Mouse (Mus musculus) adrenal gland, postnatal 14 days (tissue): ENCODE results near the gene Fam102b. TPM values are rescaled to one million over a fixed set of nuclear protein-coding genes. Genes with fewer than 3 reads are reported as not detected.

Experiments used
- DNase-seq: peaks from one replicate; pipeline ENCODE4 v3.0.0; 2021; ENCODE audit warnings: mixed read lengths
- long read RNA-seq, 2 experiments: library from polyadenylated mRNA; stranded (forward); transcript quantifications; one replicate each; pipeline ENCODE4 v2.0.0; 2021
- total RNA-seq: library from RNA; stranded (reverse); gene quantifications from 2 replicates; pipeline ENCODE4 v1.2.3, GENCODE M21; 2021

Gene Fam102b
- 10.8 and 18.3 TPM in 2 replicates for total RNA-seq
- long read RNA-seq, experiment 1, partial matches to known transcripts, result 0 of 2 reads
- long read RNA-seq, experiment 1, other reads (novel, unspliced or antisense), result 2 of 2 reads
- long read RNA-seq, experiment 2, full-length matches to known transcripts, result 3 of 3 reads
- long read RNA-seq, experiment 2, partial matches to known transcripts, result 0 of 3 reads
- long read RNA-seq, experiment 2, other reads (novel, unspliced or antisense), result 0 of 3 reads

GRCm38 (mm10) chr3:109027515-109027987, at the start of gene Fam102b:
TSS of gene Fam102b (minus strand) at chr3:109027607.
- peak; percentile 94 for DNase-seq

GRCm38 (mm10) chr3:109062989-109063388, 35.6 kb upstream of the Fam102b start:
- peak; percentile 66 for DNase-seq

- no peak for DNase-seq
Observed at GRCm38 (mm10) chr3:109062391-109062790, 35.0 kb upstream of the Fam102b start.

GRCm38 (mm10) chr3:109059903-109060302, 32.5 kb upstream of the Fam102b start:
- no peak for DNase-seq

- DNase-seq, result no peak
Observed at GRCm38 (mm10) chr3:109051946-109052331, 24.5 kb upstream of the Fam102b start.

- DNase-seq, result peak; percentile 41
Observed at GRCm38 (mm10) chr3:109051056-109051945, 23.9 kb upstream of the Fam102b start.

GRCm38 (mm10) chr3:109047707-109048283, 20.4 kb upstream of the Fam102b start:
- DNase-seq, result no peak

- no peak for DNase-seq
Observed at GRCm38 (mm10) chr3:109046428-109046827, 19.0 kb upstream of the Fam102b start.

- no peak for DNase-seq
Observed at GRCm38 (mm10) chr3:109043395-109043794, 16.0 kb upstream of the Fam102b start.

GRCm38 (mm10) chr3:109040908-109041307, 13.5 kb upstream of the Fam102b start:
- no peak for DNase-seq

GRCm38 (mm10) chr3:109034411-109034810, 7.0 kb upstream of the Fam102b start:
- no peak for DNase-seq

- DNase-seq, result no peak
Observed at GRCm38 (mm10) chr3:109032306-109032705, 4.9 kb upstream of the Fam102b start.

- no peak for DNase-seq
Observed at GRCm38 (mm10) chr3:109031626-109032025, 4.2 kb upstream of the Fam102b start.

GRCm38 (mm10) chr3:109030817-109031216, 3.4 kb upstream of the Fam102b start:
- DNase-seq, result peak; percentile 26

- no peak for DNase-seq
Observed at GRCm38 (mm10) chr3:109029661-109030060, 2.3 kb upstream of the Fam102b start.

GRCm38 (mm10) chr3:109026991-109027470, 376 bp downstream of the Fam102b start:
- DNase-seq, result peak; percentile 49

- DNase-seq, result no peak
Observed at GRCm38 (mm10) chr3:109026462-109026990, 881 bp downstream of the Fam102b start.

GRCm38 (mm10) chr3:109025579-109025978, 1.8 kb downstream of the Fam102b start:
- DNase-seq, result peak; percentile 87

- DNase-seq, result no peak
Observed at GRCm38 (mm10) chr3:109023066-109023465, 4.3 kb downstream of the Fam102b start.

GRCm38 (mm10) chr3:109021720-109022516, 5.5 kb downstream of the Fam102b start:
- DNase-seq, result no peak

- no peak for DNase-seq
Observed at GRCm38 (mm10) chr3:109018336-109018735, 9.1 kb downstream of the Fam102b start.

GRCm38 (mm10) chr3:109012595-109012994, 14.8 kb downstream of the Fam102b start:
- DNase-seq, result no peak
